Mouse (Mus musculus) bone marrow macrophage, adult 2 months (primary cell): Measurements from ENCODE around the gene Plekhh1.

ENCODE experiments used
- CTCF ChIP-seq: IDR thresholded peaks from 2 replicates; pipeline ENCODE4 v1.5.1; 2012; ENCODE audit warnings: low read depth, mild to moderate bottlenecking, low read length, moderate library complexity
- POLR2A ChIP-seq: IDR thresholded peaks from 2 replicates; pipeline ENCODE4 v1.6.1; 2012; ENCODE audit warnings: mild to moderate bottlenecking, low read depth, low read length, borderline replicate concordance

- TF ChIP-seq CTCF, result no peak
- TF ChIP-seq POLR2A, result no peak
These were observed 46.8 kb upstream of the Plekhh1 start for GRCm38 (mm10) chr12:78981938-78982825.
